Mouse (Mus musculus): ENCODE measurements around the gene Nav1. TPM values are rescaled to one million over a fixed set of nuclear protein-coding genes. Genes with fewer than 3 reads are reported as not detected.

The Nav1 gene
- polyA plus RNA-seq, 1 experiment from 2014 or later = 18.3 TPM

GRCm38 (mm10) chr1:135514913-135515632 is 92.0 kb downstream of the Nav1 start:
- Histone ChIP-seq H3K4me1 (peaks cover 78% of the 10 kb centered on the region), H3K27me3 (ENCODE audit: low read depth, poor library complexity, severe bottlenecking) (0 out of 2 replicates have a peak, but pooled peaks cover 4% of the 10 kb centered on the region), H3K36me3 (no peaks in the 10 kb centered on the region), H3K4me3 (no peak overlapping the region), H3K27ac (0 out of 2 replicates have a peak overlapping the region, but pooled peaks have one; percentile 0), H3K9me3 (replicated peaks) (no peaks in the 10 kb centered on the region)
- no peak for DNase-seq (ENCODE audit: low spot score)
- 77% methylated on average over 9 of the region's 9 CpGs for WGBS

GRCm38 (mm10) chr1:135514046-135514445 is 93.0 kb downstream of the Nav1 start:
- Histone ChIP-seq H3K4me1 (peaks cover 86% of the 10 kb centered on the region), H3K27me3 (ENCODE audit: low read depth, poor library complexity, severe bottlenecking) (peaks cover 11% of the 10 kb centered on the region), H3K36me3 (no peaks in the 10 kb centered on the region), H3K4me3 (no peak overlapping the region), H3K27ac (0 out of 2 replicates have a peak overlapping the region, but pooled peaks have one; percentile 3), H3K9me3 (replicated peaks) (no peaks in the 10 kb centered on the region)
- 70% methylated on average over 4 of the region's 4 CpGs for WGBS
- DNase-seq (ENCODE audit: low spot score) = no peak

DNA sequence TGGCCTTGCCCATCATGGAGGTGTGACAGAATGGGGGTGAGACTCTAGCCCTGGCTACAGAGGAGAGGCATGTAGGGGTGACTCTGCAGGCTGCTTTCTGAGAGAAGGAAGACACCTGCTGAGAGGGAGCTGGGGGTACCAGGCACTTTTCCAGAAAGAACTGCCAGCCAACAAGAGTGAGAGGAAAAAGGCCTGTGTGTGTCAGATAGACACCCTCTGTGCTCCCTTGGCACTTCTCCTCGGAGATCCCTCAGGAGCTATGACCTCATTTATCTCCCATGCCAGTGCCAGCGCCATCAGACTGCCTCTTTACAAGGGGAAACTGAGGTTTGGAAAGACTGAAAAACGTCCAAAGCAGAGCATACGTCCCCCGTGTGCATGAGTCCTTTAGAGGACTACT is 93.6 kb downstream of the Nav1 start:
- 48% methylated on average over 5 of the region's 5 CpGs for WGBS

GRCm38 (mm10) chr1:135510346-135510977 is 96.6 kb downstream of the Nav1 start:
- DNase-seq (ENCODE audit: low spot score) = peak; percentile 77
- H3K9me3 ChIP-seq (replicated peaks) = no peaks in the 10 kb centered on the region
- peaks cover 72% of the 10 kb centered on the region for H3K4me1 ChIP-seq
- under 1% methylated on average over 30 of the region's 30 CpGs for WGBS
- H3K36me3 ChIP-seq = no peaks in the 10 kb centered on the region
- H3K4me3 ChIP-seq = peak overlapping the region; percentile 55
- peak overlapping the region; percentile 73 for H3K27ac ChIP-seq
- H3K27me3 ChIP-seq (ENCODE audit: low read depth, poor library complexity, severe bottlenecking) = peaks cover 15% of the 10 kb centered on the region

More for the DNA sequence above, 93.6 kb downstream of the Nav1 start:
- Histone ChIP-seq H3K4me3 (no peak overlapping the region), H3K4me1 (peaks cover 86% of the 10 kb centered on the region), H3K27me3 (ENCODE audit: low read depth, poor library complexity, severe bottlenecking) (peaks cover 15% of the 10 kb centered on the region), H3K9me3 (replicated peaks) (no peaks in the 10 kb centered on the region), H3K36me3 (no peaks in the 10 kb centered on the region), H3K27ac (no peak overlapping the region)
- DNase-seq (ENCODE audit: low spot score) = no peak

DNA sequence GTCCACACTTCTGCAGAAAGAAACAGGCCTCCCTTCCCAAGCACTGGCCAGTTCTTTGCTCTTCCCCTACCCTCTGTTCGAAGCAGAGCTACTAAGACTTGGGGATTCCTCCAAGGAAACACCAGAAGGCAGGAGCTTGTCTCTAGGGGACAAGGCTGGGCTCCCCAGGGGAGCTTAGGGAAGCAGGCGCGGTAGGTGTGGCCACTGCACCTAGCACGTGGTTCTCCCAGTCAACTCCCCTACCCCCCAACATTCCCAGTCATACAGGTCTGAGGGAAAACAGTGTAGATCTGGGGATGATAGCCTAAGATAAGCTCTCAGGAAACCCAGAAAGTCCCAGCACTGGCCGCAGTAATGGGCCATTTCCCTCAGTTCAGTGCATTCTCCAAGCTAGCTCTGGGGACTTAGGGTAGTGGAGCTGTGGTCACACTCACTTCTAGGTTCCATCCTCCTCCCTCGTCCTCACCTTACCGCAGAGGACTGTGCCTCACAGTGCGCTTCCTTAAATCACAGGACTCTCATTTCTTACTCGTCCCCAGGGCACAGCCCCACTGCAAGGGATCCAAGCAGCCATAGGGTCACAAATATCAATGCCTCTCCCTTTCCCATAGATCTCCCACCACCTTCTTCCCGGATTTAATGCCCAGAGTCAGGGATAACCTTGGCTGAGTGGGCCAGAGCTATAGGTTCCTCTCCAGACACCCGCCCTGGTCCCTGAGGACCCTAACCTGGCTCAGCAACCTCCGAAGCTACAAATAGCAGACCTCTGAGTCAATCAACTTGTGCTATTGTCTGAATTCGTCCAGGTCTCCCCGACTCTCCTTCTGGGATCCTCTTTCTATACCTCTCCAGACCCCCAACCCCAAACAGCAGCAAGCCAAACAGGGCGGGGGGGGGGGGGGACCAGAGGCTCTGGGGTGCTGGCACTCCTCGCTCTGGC is 97.7 kb downstream of the Nav1 start:
- 9% methylated on average over 16 of the region's 16 CpGs for WGBS
- peak overlapping the region; percentile 55 for H3K4me3 ChIP-seq
- H3K4me1 ChIP-seq = peaks cover 66% of the 10 kb centered on the region
- H3K9me3 ChIP-seq (replicated peaks) = no peaks in the 10 kb centered on the region
- H3K27ac ChIP-seq = peak overlapping the region; percentile 73
- peaks cover 15% of the 10 kb centered on the region for H3K27me3 ChIP-seq (ENCODE audit: low read depth, poor library complexity, severe bottlenecking)
- H3K36me3 ChIP-seq = no peaks in the 10 kb centered on the region
- DNase-seq (ENCODE audit: low spot score) = no peak

DNA sequence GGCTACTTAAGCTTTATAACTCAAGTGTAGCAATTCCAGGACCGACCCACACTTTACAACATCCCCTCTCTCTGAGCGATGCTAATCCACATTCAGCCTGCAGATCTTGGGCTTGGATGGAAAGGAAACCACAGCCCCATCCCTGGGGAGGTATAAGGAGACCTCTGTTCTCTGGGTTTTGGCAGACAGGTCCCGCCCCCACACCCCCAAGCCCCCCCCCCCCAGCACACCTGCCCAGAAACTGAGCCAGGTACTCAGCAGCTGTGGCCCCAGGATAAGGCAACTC is 98.8 kb downstream of the Nav1 start:
- Histone ChIP-seq H3K4me3 (no peak overlapping the region), H3K27me3 (ENCODE audit: low read depth, poor library complexity, severe bottlenecking) (peaks cover 15% of the 10 kb centered on the region), H3K9me3 (replicated peaks) (no peaks in the 10 kb centered on the region), H3K27ac (0 out of 2 replicates have a peak overlapping the region, but pooled peaks have one; percentile 7), H3K4me1 (peaks cover 62% of the 10 kb centered on the region), H3K36me3 (no peaks in the 10 kb centered on the region)
- no peak for DNase-seq (ENCODE audit: low spot score)
- 17% methylated on average over 3 of the region's 3 CpGs for WGBS

- no peak for DNase-seq (ENCODE audit: low spot score)
These were observed 99.3 kb downstream of the Nav1 start for GRCm38 (mm10) chr1:135507572-135508348.

DNA sequence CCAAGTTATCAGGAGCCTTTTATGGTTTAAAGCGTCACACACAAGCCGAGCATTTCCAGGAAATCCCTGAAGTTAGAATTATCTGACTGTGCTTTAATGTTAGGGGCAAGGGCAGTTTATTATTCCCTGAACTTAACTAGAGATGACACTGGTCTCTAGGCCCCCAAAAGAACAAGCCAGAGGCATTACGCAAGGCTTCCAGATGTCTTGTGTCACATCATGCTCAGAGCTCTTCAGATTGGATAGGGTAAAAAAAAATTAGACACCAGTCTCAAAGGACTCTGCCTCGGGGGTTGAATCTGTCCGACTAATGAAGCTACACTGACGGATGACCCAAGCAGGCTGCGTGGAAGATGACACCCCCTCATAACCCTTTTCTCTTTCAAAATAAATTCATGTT is 101.6 kb downstream of the Nav1 start:
- no peaks in the 10 kb centered on the region for H3K9me3 ChIP-seq (replicated peaks)
- H3K27me3 ChIP-seq (ENCODE audit: low read depth, poor library complexity, severe bottlenecking) = peaks cover 10% of the 10 kb centered on the region
- no peaks in the 10 kb centered on the region for H3K36me3 ChIP-seq
- H3K4me1 ChIP-seq = peaks cover 45% of the 10 kb centered on the region
- no peak overlapping the region for H3K27ac ChIP-seq
- H3K4me3 ChIP-seq = no peak overlapping the region
- DNase-seq (ENCODE audit: low spot score) = no peak
- WGBS = 82% methylated on average over 7 of the region's 7 CpGs

More at GRCm38 (mm10) chr1:135507572-135508348, 99.3 kb downstream of the Nav1 start:
- Histone ChIP-seq H3K27me3 (ENCODE audit: low read depth, poor library complexity, severe bottlenecking) (peaks cover 15% of the 10 kb centered on the region), H3K9me3 (replicated peaks) (no peaks in the 10 kb centered on the region), H3K4me1 (peaks cover 57% of the 10 kb centered on the region), H3K4me3 (peak overlapping the region; percentile 1; the same call in 1 of the 2 replicates), H3K36me3 (no peaks in the 10 kb centered on the region), H3K27ac (0 out of 2 replicates have a peak overlapping the region, but pooled peaks have one; percentile 7)
- 25% methylated on average over 14 of the region's 14 CpGs for WGBS

- Histone ChIP-seq H3K27me3 (ENCODE audit: low read depth, poor library complexity, severe bottlenecking) (no peaks in the 10 kb centered on the region), H3K36me3 (no peaks in the 10 kb centered on the region), H3K4me1 (peaks cover 39% of the 10 kb centered on the region), H3K9me3 (replicated peaks) (no peaks in the 10 kb centered on the region), H3K27ac (no peak overlapping the region), H3K4me3 (no peak overlapping the region)
- no peak for DNase-seq (ENCODE audit: low spot score)
- WGBS = 86% methylated on average over 2 of the region's 2 CpGs
These were observed 103.7 kb downstream of the Nav1 start for GRCm38 (mm10) chr1:135503436-135503835.

DNA sequence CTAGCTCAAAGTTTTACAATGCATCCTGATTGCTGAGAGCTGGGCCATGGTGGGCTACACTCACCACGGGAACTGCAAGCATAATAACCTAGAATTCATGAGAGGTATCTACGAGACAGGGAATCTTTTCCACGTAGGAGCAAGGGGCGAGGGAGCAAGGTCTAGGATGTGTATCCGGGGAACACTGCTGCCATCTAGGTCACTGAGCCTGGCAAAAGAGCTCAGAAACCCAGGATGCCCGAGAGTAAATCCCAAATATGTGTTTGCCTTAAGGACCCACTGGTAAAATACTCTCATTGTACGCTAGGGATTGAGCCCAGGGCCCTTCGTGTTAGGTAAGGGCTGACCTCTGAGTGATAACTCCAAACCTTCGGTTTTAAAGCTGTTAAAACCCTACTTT is 104.3 kb downstream of the Nav1 start:
- Histone ChIP-seq H3K27ac (no peak overlapping the region), H3K9me3 (replicated peaks) (no peaks in the 10 kb centered on the region), H3K4me1 (peaks cover 36% of the 10 kb centered on the region), H3K27me3 (ENCODE audit: low read depth, poor library complexity, severe bottlenecking) (no peaks in the 10 kb centered on the region), H3K4me3 (no peak overlapping the region), H3K36me3 (no peaks in the 10 kb centered on the region)
- 85% methylated on average over 9 of the region's 9 CpGs for WGBS
- DNase-seq (ENCODE audit: low spot score) = no peak

DNA sequence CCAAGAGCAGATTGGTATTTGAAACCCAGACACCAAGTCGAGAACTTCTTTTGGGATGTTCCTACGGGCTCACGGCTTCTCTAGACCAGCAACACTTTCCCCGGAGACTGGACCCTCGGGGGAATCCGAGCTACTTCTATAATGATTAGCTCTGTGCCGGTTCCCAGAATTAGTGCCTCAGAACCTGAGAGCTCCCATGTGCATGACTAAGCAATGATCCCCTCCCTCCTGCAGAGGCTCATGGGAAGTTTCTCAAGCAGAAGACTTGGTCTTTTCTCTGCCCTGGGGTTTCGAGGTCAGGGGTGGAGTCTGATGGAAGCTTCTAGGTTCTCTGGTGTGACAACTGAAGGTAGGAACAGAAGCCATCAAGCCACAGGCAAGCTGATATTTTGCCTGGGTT is 105.0 kb downstream of the Nav1 start:
- Histone ChIP-seq H3K27me3 (ENCODE audit: low read depth, poor library complexity, severe bottlenecking) (no peaks in the 10 kb centered on the region), H3K4me3 (no peak overlapping the region), H3K36me3 (no peaks in the 10 kb centered on the region), H3K4me1 (peaks cover 30% of the 10 kb centered on the region), H3K27ac (no peak overlapping the region), H3K9me3 (replicated peaks) (no peaks in the 10 kb centered on the region)
- DNase-seq (ENCODE audit: low spot score) = no peak
- WGBS = 65% methylated on average over 8 of the region's 8 CpGs

All from limb, embryonic 10.5 days (tissue).